Mouse (Mus musculus): ENCODE data around the gene Rnase12. TPM values are rescaled to one million over a fixed set of nuclear protein-coding genes. Genes with fewer than 3 reads are reported as not detected.

Rnase12 gene
- total RNA-seq, 2 experiments from 2014 or later = not detected

DNA sequence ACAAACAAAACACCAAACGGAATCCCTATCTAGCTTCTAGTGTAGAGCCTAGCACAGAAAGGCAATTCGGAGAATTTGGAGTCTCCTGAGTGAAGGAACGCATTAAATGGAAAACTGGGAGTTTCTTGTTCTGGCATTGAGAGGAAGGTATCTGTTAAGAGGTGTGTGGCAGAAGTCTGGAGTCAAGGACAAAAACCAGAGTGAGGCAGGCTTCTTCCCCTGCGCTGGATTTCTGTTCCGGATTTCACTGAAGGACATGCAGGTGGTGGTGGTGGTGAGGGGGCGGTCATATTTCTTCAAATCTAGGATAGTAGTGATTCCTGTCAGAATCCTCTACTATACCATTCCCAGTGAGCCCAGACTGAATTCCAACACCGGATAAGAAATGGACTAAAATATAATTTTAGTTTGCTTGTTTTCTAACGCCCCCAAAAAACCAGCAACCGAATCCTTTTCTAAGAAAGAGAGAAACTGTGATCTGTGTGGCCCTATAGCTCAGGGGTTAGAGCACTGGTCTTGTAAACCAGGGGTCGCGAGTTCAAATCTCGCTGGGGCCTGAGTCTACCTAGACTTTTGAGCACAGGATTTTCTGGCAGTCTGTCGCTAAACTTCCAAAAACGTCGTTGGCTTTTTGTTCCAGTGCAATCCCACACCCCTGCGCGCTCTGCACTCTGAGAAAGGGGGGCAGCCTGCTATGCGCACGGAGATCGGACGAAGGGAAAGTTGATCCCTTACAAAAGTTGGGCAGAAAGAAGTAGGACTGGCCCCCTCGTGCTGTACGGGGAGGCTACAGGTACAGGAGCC lies 30.9 kb upstream of the Rnase12 start:
- intact Hi-C loops (cut with DNase I) = no loop called here
- DNase-seq = peak; percentile 79 to 82

DNA sequence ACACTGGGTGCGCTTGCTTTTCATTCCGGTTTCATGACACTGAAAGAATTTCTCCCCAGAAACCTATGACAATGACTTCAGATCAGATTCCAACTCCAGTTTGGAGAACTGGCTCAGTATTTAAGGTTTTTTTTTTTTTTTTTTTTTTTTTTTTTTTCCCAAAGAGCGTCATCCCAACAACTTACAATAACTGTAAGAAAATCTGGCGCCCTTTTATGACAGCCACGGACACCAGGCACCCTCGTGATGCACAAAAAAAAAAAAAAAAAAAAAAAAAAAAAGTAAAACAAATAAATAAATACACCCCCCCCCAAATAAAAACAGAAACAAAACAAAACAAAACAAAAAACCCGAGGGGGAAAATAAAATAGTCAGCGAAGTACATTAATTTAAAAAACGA lies 30.3 kb upstream of the Rnase12 start:
- intact Hi-C loops (cut with DNase I) = no loop called here
- DNase-seq = no peak

DNA sequence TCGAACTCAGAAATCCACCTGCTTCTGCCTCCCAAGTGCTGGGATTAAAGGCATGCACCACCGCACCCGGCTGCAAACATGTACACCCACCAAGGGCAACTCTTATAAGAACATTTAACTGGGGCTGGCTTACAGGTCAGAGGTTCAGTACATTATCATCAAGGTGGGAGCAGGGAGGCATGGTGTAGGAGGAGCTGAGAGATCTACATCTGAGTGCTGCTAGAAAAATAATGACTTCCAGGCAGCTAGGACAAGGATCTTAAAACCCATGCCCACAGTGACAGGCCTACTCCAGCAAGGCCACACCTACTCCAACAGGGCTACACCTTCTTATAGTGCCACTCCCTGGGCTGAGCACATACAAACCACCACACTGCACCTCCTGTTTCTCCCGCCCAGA lies 28.4 kb upstream of the Rnase12 start:
- intact Hi-C loops (cut with DNase I) = no loop called here
- no peak for DNase-seq

DNA sequence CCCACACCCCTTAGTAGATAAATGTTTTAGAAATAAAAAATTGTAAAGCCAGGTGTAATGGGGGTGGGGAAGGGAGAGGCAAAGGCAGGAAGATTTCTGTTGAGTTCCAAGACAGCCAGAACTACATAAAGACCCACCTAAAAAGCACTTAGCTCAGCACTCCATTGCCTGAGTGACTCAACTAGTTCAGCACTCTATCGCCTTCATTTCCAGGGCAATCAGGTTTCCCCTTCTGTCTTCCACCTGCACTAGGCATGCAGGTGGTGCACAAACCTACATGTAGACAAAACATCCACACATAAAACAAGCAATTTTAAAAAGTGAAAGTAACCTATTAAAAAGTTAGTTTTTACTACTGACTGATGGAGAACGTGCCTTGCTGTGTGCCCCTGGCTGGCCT lies 27.6 kb upstream of the Rnase12 start:
- no peak for DNase-seq
- intact Hi-C loops (cut with DNase I) = no loop called here

DNA sequence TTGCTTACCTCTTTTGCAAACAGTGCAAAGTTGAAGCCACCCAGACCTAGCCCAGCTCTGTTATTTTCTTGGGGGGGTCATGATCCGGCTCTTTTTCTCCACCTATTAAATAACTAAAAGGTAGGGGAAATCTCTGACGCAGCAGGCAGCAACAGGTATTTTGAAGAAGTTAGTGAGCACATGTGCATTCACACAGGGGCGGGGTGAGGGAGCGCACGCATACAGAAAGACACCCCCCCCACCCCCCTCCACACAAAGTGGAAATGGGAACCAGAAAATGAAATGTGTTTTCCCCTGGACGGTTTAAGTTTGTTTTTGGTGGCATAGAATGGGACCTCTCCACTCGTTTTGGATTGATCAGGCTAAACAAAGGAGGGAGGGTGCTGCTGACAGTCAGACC lies 26.3 kb upstream of the Rnase12 start:
- DNase-seq = no peak
- intact Hi-C loops (cut with DNase I) = no loop called here

DNA sequence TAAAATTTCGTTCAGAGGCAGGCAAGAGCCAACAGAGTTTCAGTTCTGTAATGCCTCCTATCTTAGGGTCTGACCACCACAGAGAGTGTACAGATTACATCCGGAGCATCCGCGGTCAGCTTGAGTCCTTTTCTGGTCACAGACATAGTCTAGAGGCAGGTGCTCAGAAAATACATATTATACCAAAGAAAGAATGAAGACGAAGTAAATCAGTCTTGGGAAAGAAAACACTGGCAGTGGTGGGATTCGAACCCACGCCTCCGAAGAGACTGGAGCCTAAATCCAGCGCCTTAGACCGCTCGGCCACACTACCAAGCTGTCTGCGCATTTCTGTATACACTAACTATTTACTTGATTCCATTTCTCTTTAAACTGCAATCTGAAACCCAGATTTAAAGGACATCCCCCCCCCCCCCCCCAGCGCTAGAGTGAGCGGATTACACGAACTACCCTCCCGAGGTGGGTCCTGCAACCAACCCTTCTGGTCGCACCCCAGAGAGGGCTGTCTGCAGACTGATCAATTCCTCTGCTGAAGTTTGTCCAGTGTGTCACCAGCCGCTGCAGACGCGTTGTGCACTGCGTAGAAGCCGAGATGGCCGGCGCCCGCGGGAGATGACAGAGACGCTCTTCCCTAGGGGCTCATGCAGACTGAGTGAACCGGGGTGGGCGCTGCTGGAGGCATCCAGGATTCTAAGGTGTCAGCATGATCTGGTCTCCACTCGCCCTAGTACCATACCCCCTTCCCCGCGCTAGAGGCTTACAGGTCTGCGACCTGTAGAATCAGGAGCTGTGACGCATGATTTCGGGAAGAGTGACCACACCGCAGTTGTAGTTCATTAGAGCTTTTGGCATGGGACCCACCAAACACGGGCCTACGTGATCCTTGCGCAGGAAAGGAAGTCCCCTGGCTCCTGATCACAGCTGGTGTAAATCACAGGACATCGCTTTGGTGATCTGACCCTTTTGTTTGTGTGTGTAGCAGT lies 25.4 kb upstream of the Rnase12 start:
- DNase-seq = peak; percentile 36 to 54
- intact Hi-C loops (cut with DNase I) = no loop called here

DNA sequence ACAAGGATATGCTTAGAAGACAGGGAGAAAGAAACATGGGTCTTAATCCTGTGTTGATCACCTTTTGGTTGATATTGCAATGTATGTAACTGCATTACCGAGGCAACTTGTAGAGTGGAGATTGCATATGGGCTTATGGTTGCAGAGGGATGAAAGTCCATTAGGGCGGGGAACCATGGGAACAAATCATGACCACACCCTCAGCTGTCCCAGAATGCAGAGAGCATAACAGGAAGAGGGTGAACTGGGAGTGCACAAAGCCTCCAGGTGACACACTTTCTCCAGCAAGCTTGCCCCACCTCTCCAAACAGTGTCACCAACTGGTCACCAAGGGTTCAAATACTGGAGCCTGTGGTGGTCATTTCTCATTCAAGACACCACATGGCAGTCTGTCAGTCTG lies 23.6 kb upstream of the Rnase12 start:
- no peak for DNase-seq
- intact Hi-C loops (cut with DNase I) = no loop called here

DNA sequence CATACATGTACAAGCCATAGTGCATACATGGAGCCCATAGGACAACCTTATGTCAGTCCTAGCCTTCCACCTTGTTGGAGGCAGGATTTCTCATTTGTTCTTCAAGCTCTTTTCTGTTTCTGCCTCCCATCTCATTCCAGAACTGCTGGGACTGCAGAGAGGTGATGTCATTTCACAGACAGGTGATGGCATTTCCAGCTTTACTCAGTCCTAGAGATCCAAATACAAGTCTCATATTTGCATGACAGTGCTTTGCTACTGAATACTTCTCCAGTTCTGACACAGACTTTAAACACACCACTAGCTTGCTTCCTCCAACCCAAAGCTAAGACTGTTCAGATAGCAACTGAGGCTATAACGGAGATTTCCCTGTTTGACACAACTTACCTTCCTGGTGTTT lies 21.7 kb upstream of the Rnase12 start:
- intact Hi-C loops (cut with DNase I) = no loop called here
- DNase-seq = no peak

DNA sequence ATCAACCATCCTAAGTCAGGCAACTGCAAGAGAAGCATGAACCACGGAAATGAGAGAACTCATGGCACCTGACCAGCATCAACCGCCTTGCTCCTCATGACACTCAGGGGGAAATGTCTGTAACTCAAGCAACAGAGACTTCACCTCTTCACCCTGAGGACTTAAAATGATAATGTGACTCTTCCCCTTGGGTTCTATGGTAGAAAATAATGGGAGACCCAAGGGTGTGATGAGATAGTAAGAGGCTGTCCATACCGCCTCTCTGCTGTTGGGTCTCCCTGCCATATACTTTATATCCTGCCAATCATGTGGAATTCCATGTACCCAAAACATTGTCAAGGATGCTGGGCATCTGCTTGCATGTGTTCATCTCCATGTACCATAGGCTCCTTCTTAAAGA lies 16.9 kb upstream of the Rnase12 start, which contains the start of gene Olfr750:
Gene Olfr750 (minus strand): TSS at position 101 of the 400 bp plus-strand sequence.
- intact Hi-C loops (cut with DNase I) = no loop called here

DNA sequence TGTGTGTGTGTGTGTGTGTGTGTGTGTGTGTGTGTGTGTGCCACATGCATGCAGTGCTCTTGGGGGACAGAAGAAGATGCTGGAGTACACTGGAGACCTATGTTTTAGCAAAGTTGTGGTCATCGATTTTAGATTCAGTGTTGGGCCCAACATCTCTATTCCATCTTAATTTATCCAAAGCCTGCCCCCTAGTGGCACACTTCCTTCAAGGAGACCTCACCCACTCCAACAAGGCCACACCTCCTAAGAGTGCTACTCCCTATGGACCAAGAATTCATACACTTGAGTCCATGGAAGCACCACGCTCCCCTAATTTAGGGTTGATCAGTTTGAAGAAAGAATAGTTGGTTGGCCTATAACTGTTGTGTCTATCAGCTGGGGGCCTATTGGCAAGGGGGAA lies 12.2 kb upstream of the Rnase12 start:
- DNase-seq = no peak
- intact Hi-C loops (cut with DNase I) = no loop called here

More for the DNA sequence above, 16.9 kb upstream of the Rnase12 start, which contains the start of gene Olfr750:
- DNase-seq = no peak

DNA sequence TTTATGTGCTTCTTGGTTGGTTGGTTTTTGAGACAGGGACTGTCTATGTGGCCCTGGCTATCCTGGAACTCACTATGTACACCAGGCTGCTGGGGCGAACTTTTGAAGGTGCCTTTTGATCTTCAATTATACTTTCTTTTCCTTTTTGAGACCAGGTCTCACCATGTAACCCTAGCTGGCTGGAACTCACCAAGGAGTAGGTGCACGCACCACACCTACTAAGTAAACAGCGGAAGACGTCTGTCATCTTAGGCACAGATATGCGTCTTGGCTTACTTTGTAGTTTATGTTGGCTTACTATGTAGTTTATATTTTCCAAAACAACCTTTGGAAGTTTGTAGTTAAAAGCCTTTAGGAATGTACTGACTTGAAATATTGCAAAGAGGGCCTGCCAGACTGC lies 11.5 kb upstream of the Rnase12 start:
- no peak for DNase-seq
- intact Hi-C loops (cut with DNase I) = no loop called here

DNA sequence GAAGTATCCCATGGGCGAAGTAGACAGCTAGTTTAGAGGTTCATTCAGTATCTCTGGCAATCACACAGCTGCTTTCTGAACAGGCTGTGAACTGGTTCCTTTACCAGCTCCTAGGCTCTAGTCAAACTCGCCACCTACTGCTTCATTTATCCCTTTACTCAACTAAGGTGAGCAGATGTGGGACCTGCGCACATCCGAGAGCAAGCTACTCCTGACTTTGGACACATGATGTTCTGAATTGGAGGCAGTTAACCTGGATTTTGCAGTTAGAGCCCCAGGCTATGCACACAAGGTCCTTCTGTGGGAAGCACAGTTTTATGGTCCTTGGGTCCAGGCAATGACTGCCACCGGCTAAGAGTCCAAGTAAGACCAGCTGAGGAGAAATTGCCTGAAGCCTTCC lies 3.3 kb upstream of the Rnase12 start:
- intact Hi-C loops (cut with DNase I) = no loop called here
- DNase-seq = no peak

DNA sequence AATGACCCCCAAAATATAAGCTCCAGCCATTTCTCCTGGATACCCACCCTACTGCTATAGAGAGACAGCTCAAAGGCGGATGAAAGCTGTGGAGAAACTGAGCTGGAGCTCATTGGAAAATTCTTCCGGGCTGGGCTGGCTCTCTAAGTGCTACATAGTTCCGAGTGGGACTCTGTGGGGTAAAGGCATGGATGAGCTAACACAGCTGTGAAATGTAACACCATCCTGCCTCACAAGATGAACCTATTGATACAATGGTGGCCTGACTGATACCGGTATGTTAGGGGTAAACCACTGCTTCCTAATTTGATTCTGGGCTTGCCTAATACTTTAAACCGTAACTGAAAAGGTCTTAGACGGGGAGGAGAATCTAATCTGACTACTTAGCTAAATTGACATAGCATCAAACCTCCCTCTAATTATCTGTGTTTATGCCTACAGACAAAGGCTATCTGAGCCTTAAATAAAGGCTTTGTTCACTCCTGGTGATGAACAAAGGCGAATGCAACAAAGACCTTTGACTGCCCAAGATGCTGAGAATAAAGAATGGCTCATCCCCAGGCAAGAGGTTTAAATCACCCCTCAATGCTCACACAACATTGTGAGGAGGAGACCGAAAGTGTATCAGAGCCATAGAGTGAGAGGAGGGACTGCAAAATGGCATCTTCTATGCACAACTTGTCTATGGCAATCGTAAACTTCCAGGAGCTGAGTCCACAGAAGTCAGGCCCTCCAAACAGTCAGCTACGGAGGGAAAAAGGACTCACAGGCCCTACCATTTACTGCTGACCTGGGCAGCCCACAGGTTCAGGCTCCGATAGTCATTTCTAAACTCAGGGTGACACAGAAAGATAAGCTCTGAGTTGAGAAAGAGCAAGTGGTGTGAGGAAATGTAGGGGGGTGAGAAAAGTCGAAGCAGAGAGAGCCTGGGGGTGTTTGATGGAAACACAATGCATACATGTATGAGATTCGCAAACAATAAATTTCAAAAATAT lies 2.9 kb downstream of the Rnase12 start:
- no peak for DNase-seq
- intact Hi-C loops (cut with DNase I) = no loop called here

DNA sequence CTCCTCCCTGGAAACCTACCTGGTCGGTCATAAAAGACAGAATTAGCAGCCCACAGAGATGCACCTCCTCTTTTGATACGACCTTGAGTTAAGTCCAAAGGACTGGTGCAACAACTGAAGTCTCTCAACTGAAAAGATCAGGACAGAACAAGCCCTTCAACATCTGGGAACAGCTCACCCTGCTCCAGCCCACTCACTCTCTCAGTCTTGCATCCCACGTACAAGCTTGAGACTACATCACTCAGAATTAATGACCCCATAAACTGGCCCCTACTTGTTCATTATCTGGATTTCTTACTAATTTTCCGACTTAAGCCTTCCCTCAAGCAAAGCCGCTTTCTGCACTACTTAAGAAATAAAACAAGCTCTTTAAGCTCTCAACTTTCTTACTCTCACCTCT lies 4.3 kb downstream of the Rnase12 start:
- intact Hi-C loops (cut with DNase I) = no loop called here

DNA sequence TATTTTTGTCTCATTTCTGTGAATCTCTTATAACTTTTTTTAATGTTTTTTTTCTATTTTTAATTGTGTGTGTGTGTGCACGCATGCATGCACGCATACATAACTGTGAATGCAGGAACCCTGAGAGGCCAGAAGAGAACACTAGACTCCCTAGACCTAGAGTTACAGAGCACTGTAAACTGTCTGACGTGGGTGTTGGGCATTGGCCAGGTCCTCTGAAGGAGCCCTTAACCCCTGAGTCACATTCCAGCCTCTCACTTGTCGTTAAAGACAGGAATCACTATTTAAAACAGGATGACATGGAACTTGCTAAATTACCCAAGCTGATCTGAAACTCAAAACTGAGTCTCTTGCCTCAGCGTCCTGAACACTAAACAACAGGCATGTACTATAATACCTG lies 5.5 kb downstream of the Rnase12 start:
- intact Hi-C loops (cut with DNase I) = no loop called here
- no peak for DNase-seq

More for the DNA sequence above, 4.3 kb downstream of the Rnase12 start:
- DNase-seq = no peak

DNA sequence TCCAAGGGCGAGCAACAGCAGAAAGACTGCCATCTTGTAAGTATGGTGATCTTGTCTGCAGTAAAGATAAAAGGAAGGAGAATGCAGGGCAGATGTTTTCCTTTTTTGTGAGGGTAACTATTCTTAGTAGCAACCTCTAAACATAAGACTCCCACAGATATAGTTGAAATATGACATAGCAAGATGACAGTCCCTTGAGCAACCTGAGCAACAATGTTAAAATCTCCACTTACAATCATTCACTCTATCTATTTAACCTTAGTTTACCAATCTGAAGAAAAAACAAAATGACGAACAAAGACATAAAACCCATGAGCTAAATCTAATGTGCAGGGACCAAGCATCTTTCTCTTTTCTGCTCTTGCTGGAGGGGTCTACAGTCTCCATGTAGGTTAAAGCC lies 7.4 kb downstream of the Rnase12 start, which contains the start of gene Rnase11:
Gene Rnase11 (minus strand): TSS at position 101 of the 400 bp plus-strand sequence.
- DNase-seq = no peak
- intact Hi-C loops (cut with DNase I) = no loop called here

DNA sequence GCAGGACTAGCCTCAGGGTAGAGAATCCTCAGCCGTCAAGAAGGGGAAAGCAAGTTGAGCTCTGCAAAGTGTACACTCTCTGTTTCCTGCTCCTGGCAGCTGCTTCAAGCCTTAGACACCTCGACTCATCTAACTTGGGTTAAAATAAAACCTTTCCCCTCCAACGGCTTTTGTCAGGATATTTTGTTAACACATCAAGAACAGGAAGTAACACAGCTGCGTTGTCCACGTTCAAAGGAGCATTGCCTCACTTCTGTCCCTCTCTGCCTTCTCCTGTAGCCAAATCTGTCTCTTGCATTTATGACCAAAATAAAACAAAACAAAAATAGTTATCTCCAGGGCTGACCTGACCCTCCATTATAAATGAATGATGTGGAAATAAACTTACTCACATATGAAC lies 9.6 kb downstream of the Rnase12 start:
- DNase-seq = no peak
- intact Hi-C loops (cut with DNase I) = no loop called here

DNA sequence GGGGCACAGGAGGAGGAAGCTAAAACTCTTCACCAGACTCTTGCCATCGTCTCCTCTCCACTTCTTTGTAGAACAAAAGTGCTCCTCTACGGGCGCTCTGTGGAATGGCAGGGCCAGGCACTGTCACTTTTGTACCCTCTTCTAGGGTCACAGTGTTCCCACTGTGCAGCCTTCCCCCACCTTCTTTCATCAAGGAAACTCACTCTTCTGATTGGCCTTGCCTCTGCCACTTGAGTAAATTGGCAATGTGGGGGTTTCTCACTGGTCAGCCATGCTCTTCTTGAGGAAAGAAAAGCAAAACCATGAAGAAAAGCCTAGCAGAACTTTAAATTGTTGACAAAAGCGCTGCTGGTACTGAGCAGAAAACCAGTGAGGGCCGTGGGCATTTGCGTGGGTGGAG lies 15.7 kb downstream of the Rnase12 start, which contains the start of gene Rnase9:
Gene Rnase9 (minus strand): TSS at position 101 of the 400 bp plus-strand sequence.
- no peak for DNase-seq
- intact Hi-C loops (cut with DNase I) = no loop called here

DNA sequence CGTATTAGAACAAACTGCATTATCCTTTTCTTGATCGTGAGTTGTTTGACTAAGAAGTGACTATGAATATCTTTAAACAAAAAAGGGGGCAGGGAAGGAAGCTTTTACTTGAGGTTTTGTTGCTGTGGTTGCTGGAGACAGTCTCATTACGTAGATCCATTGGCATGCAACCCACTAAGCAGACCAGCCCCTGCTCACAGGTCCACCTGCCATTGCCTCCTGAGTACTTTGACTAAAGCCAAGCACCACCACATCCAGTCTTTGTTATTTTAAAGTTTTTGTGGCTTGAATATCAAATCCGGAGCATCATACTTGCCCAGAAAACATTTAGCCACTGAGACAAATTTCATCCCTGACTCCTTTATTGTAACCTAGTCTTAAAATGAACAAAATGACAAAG lies 21.2 kb downstream of the Rnase12 start:
- intact Hi-C loops (cut with DNase I) = no loop called here
- DNase-seq = no peak

DNA sequence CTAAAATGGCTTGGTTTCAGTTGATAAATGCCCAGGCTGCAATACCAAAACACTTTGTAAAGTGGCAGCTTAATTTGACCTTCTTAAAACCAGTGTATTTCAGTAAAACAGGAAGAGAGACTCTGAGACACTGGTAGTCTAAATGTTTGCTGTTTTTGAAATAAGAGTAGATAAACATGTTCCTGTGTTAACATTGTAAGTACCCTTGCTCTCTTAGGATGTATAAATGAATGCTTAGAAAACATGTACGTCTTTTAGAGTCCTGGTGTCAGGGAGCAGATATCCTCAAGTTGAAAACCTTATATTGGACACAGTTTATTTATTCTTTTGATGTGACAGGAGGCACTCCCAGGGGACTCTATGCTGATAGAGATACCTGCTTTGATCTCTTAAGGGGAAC lies 22.3 kb downstream of the Rnase12 start:
- no peak for DNase-seq
- intact Hi-C loops (cut with DNase I) = no loop called here
